Mouse (Mus musculus) small intestine, adult 2 months (tissue): Measurements from ENCODE around the gene Olfr635. TPM values are rescaled to one million over a fixed set of nuclear protein-coding genes. Genes with fewer than 3 reads are reported as not detected.

Experiments used
- H3K27ac ChIP-seq: fragments of 200-500 bp; 2 replicates; pipeline ENCODE4 v1.5.1; 2012; ENCODE audit warnings: low read depth, low read length, control low read depth, inconsistent platforms; ENCODE audit not compliant: insufficient read depth
- H3K27me3 ChIP-seq: fragments of 200-500 bp; 2 replicates; pipeline ENCODE4 v1.6.1; 2012; ENCODE audit warnings: mild to moderate bottlenecking, moderate library complexity, low read length, inconsistent platforms; ENCODE audit not compliant: control insufficient read depth, insufficient read depth
- H3K36me3 ChIP-seq: fragments of 200-500 bp; 2 replicates; pipeline ENCODE4 v1.6.1; 2012; ENCODE audit warnings: mild to moderate bottlenecking, low read length, control low read depth, inconsistent platforms; ENCODE audit not compliant: control insufficient read depth, insufficient read depth
- H3K4me1 ChIP-seq: fragments of 200-500 bp; 2 replicates; pipeline ENCODE4 v1.6.1; 2012; ENCODE audit warnings: low read length, inconsistent platforms, mixed read lengths; ENCODE audit not compliant: control insufficient read depth, insufficient read depth, insufficient read length
- H3K4me3 ChIP-seq: fragments of 200-500 bp; 2 replicates; pipeline ENCODE4 v1.5.1; 2012; ENCODE audit warnings: low read depth, mild to moderate bottlenecking, control low read depth, inconsistent platforms, low read length, moderate library complexity
- CTCF ChIP-seq: fragments of 200-500 bp; IDR thresholded peaks from 2 replicates; pipeline ENCODE4 v1.5.1; 2012; ENCODE audit warnings: low read depth, mild to moderate bottlenecking, control low read depth, inconsistent platforms, low read length, moderate library complexity, mixed read lengths; ENCODE audit not compliant: insufficient replicate concordance, insufficient read length; ENCODE audit errors: extremely low read depth
- POLR2A ChIP-seq: fragments of 200-500 bp; IDR thresholded peaks from 2 replicates; pipeline ENCODE4 v1.6.1; 2012; ENCODE audit warnings: low read depth, mild to moderate bottlenecking, control low read depth, inconsistent platforms, low read length, moderate library complexity
- WGBS: fragments of 180-500 bp; shearing (Covaris S2); methylation state at CpG from one replicate; pipeline ENCODE4 v1.1.7; 2018; 5-methylcytosine and 5-hydroxymethylcytosine counted together
- polyA plus RNA-seq: library from polyadenylated mRNA; depleted of rRNA; stranded (reverse); fragments of >200 nt; gene quantifications from 2 replicates; pipeline ENCODE4 v1.2.3, GENCODE M21; 2012; rRNA removed

The Olfr635 gene
- polyA plus RNA-seq, 1 experiment, result not detected

- Histone ChIP-seq H3K4me3 (no peak overlapping the region), H3K27ac (no peak overlapping the region), H3K27me3 (no peaks in the 10 kb centered on the region), H3K4me1 (no peaks in the 10 kb centered on the region), H3K36me3 (no peaks in the 10 kb centered on the region)
- TF ChIP-seq CTCF (no peak), POLR2A (no peak)
These were observed 28.2 kb downstream of the Olfr635 start for GRCm38 (mm10) chr7:103999124-103999523.

DNA sequence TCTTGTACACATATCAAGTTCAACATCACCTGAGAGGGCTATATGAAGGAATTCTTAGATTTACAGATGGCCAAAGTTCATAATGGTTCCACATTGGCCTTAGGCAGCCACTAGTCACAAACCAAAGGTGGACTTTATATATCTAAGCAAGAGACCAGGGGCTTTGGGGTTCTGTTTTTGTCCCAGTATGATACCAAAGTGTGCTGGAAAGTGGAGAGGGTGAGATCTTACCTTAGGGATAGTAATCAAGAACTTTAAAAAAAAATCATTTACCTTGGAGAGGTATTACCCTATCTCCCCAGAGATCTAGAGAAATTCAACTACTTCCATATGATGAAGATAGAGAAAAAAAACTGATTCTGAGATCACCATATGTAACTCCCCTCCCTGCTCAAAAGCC, 46.3 kb downstream of the Olfr635 start, which contains the start of gene Olfr639:
TSS of gene Olfr639 (minus strand) at position 101 of the 400 bp plus-strand sequence.
- Histone ChIP-seq H3K4me3 (no peak within 1 kb of the TSS), H3K36me3 (no peaks in the 10 kb centered on the region), H3K4me1 (no peaks in the 10 kb centered on the region), H3K27ac (no peak within 1 kb of the TSS), H3K27me3 (no peaks in the 10 kb centered on the region)
- no peak for TF ChIP-seq CTCF
- TF ChIP-seq POLR2A, result no peak

DNA sequence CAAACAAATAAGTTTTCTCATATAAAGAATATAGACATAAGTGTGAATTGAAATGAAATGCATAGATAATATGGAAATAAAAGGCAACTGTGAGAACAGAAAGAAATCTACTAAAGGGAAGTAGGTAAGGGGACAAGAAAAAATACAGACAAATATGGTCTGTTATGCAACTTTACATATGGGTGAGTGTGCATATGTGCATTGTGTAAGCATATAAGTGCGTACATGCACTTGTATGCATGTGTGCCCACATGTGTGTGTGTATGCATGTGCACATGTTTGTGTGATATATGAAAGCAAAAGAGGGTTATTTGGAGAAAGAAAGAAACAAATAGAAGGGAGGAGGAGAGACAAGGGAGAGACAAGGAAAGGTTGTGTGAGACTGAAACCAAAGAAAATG, 48.0 kb downstream of the Olfr635 start:
- Histone ChIP-seq H3K4me3 (no peak overlapping the region), H3K36me3 (no peaks in the 10 kb centered on the region), H3K27ac (no peak overlapping the region), H3K27me3 (no peaks in the 10 kb centered on the region), H3K4me1 (no peaks in the 10 kb centered on the region)
- TF ChIP-seq CTCF, result no peak
- TF ChIP-seq POLR2A, result no peak
- 88% methylated on average over 1 of the region's 1 CpGs for WGBS

DNA sequence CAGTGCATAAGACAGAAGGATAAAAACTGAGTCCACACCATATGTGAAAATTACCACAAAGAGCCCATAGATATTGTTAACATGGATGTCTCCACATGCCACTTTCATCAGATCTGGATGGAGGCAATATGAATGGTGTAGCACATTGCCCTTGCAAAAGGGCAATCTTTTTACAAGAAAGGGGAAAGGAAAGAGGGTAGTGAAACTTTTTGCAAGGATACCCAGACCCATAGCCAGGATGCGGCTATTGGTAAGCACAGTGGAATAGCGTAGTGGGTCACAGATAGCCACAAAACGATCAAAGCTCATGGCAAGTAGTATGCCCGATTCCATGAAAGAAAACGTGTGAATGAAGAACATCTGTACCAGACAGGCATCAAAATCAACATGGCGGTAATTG, 50.7 kb downstream of the Olfr635 start:
- TF ChIP-seq POLR2A, result no peak
- TF ChIP-seq CTCF, result no peak
- H3K4me3 ChIP-seq, result no peak overlapping the region
- H3K27me3 ChIP-seq, result no peaks in the 10 kb centered on the region
- WGBS, result 90% methylated on average over 6 of the region's 6 CpGs
- H3K36me3 ChIP-seq, result no peaks in the 10 kb centered on the region
- H3K27ac ChIP-seq, result no peak overlapping the region
- no peaks in the 10 kb centered on the region for H3K4me1 ChIP-seq

DNA sequence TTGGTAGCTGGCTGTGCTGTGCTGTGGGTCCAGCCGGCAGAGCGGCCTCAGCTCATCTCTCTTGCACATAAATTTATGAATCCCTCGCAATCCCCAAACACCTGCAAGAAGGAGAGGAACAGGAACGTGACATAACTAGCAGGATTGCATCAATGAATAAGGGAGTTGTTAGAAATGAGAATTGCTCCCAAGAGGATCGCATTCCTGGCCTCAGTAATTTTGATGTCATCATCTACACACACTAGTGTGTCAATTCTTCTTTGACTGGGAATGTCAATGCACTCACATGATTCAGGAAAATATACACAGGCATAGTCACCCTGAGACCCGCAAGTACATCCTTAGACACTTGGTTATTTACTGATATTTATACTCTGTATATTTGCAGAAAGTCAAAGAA, 54.5 kb downstream of the Olfr635 start, which contains the start of gene Olfr640:
TSS of gene Olfr640 (minus strand) at position 101 of the 400 bp plus-strand sequence.
- Histone ChIP-seq H3K27me3 (no peaks in the 10 kb centered on the region), H3K27ac (no peak within 1 kb of the TSS), H3K4me3 (no peak within 1 kb of the TSS), H3K36me3 (no peaks in the 10 kb centered on the region), H3K4me1 (no peaks in the 10 kb centered on the region)
- TF ChIP-seq POLR2A, result no peak
- no peak for TF ChIP-seq CTCF
- 78% methylated on average over 6 of the region's 6 CpGs for WGBS

- no peaks in the 10 kb centered on the region for H3K36me3 ChIP-seq
- no peak for TF ChIP-seq CTCF
- no peak for TF ChIP-seq POLR2A
- H3K4me1 ChIP-seq, result no peaks in the 10 kb centered on the region
- no peak overlapping the region for H3K27ac ChIP-seq
- H3K27me3 ChIP-seq, result no peaks in the 10 kb centered on the region
- 76% methylated on average over 3 of the region's 3 CpGs for WGBS
- no peak overlapping the region for H3K4me3 ChIP-seq
These were observed 56.0 kb downstream of the Olfr635 start for GRCm38 (mm10) chr7:104026978-104027377.

DNA sequence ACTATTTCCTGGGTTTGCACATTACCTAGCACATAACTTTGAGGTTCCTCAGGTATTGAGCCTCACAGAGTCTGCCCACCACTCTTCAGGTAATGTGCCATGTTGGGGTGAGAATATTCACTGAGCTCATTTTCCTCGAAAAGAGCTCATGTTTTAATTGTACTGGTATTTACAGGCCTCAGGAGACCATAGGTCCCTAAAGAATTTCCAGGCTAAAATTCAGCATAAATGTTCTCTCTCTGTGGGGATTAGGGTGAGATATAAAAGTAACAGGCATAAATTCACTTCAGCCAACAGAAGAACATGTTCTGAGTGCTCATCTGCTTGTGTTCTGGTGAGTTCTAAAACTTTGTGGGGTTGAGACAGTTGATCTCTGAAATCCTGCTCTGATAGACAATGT, 64.2 kb downstream of the Olfr635 start, which contains the start of gene Olfr641:
TSS of gene Olfr641 (plus strand) at position 301 of the 400 bp plus-strand sequence.
- 60% methylated on average over 1 of the region's 1 CpGs for WGBS
- no peaks in the 10 kb centered on the region for H3K36me3 ChIP-seq
- no peaks in the 10 kb centered on the region for H3K4me1 ChIP-seq
- TF ChIP-seq POLR2A, result no peak
- TF ChIP-seq CTCF, result no peak
- no peak within 1 kb of the TSS for H3K4me3 ChIP-seq
- no peak within 1 kb of the TSS for H3K27ac ChIP-seq
- H3K27me3 ChIP-seq, result no peaks in the 10 kb centered on the region

Other genes with a start within 250 kb of the Olfr635 start
- not detected in 2 replicates for gene Olfr628, start 240.8 kb upstream of the Olfr635 start, polyA plus RNA-seq
- not detected in 2 replicates for gene Olfr629, start 226.2 kb upstream of the Olfr635 start, polyA plus RNA-seq
- gene Olfr630, start 213.8 kb upstream of the Olfr635 start, polyA plus RNA-seq, result not detected in 2 replicates
- not detected in 2 replicates for gene Olfr69, start 199.6 kb upstream of the Olfr635 start, polyA plus RNA-seq
- not detected in 2 replicates for gene Olfr68, start 191.5 kb upstream of the Olfr635 start, polyA plus RNA-seq
- gene Olfr67, start 179.3 kb upstream of the Olfr635 start, polyA plus RNA-seq, result not detected in 2 replicates
- 7.2 and 8.9 TPM in 2 replicates for gene Hbb-bt, start 157.2 kb upstream of the Olfr635 start, polyA plus RNA-seq
- gene Hbb-bs, start 143.1 kb upstream of the Olfr635 start, polyA plus RNA-seq, result 59.9 and 74.9 TPM in 2 replicates
- gene Hbb-bh2, start 130.6 kb upstream of the Olfr635 start, polyA plus RNA-seq, result not detected in 2 replicates
- gene Hbb-bh1, start 128.0 kb upstream of the Olfr635 start, polyA plus RNA-seq, result not detected in 2 replicates
- gene Hbb-y, start 117.9 kb upstream of the Olfr635 start, polyA plus RNA-seq, result not detected in 2 replicates
- gene Olfr66, start 84.9 kb upstream of the Olfr635 start, polyA plus RNA-seq, result not detected in 2 replicates
- not detected in 2 replicates for gene Olfr64, start 76.7 kb upstream of the Olfr635 start, polyA plus RNA-seq
- not detected in 2 replicates for gene Olfr65, start 67.7 kb upstream of the Olfr635 start, polyA plus RNA-seq
- gene Olfr631, start 42.3 kb upstream of the Olfr635 start, polyA plus RNA-seq, result not detected in 2 replicates
- not detected in 2 replicates for gene Olfr632, start 36.8 kb upstream of the Olfr635 start, polyA plus RNA-seq
- not detected in 2 replicates for gene Olfr633, start 26.7 kb upstream of the Olfr635 start, polyA plus RNA-seq
- gene Olfr638, start 27.6 kb downstream of the Olfr635 start, polyA plus RNA-seq, result not detected in 2 replicates
- gene Olfr639, start 46.2 kb downstream of the Olfr635 start, polyA plus RNA-seq, result not detected in 2 replicates
- gene Olfr640, start 54.4 kb downstream of the Olfr635 start, polyA plus RNA-seq, result not detected in 2 replicates
- gene Olfr641, start 64.3 kb downstream of the Olfr635 start, polyA plus RNA-seq, result not detected in 2 replicates
- not detected in 2 replicates for gene Olfr642, start 81.5 kb downstream of the Olfr635 start, polyA plus RNA-seq
- gene 4930516K23Rik, start 90.3 kb downstream of the Olfr635 start, polyA plus RNA-seq, result not detected in 2 replicates
- gene Olfr644, start 100.7 kb downstream of the Olfr635 start, polyA plus RNA-seq, result not detected in 2 replicates
- not detected in 2 replicates for gene Olfr645, start 114.3 kb downstream of the Olfr635 start, polyA plus RNA-seq
- gene Olfr646, start 133.7 kb downstream of the Olfr635 start, polyA plus RNA-seq, result not detected in 2 replicates
- gene Ubqln5, start 158.7 kb downstream of the Olfr635 start, polyA plus RNA-seq, result not detected in 2 replicates
- gene Olfr643, start 166.3 kb downstream of the Olfr635 start, polyA plus RNA-seq, result not detected in 2 replicates
- gene Ubqln3, start 172.1 kb downstream of the Olfr635 start, polyA plus RNA-seq, result not detected in 2 replicates
- not detected in 2 replicates for gene Ubqlnl, start 179.4 kb downstream of the Olfr635 start, polyA plus RNA-seq
- gene Olfm5, start 193.7 kb downstream of the Olfr635 start, polyA plus RNA-seq, result not detected in 2 replicates
- not detected in 2 replicates for gene Olfr648, start 212.2 kb downstream of the Olfr635 start, polyA plus RNA-seq
- gene Olfr649, start 224.8 kb downstream of the Olfr635 start, polyA plus RNA-seq, result not detected in 2 replicates
- 0.44 and 0.61 TPM in 2 replicates for gene Trim6, start 247.6 kb downstream of the Olfr635 start, polyA plus RNA-seq